Comparison of ENCODE assay signal across 7 mouse cellular contexts in the genomic region with DNA sequence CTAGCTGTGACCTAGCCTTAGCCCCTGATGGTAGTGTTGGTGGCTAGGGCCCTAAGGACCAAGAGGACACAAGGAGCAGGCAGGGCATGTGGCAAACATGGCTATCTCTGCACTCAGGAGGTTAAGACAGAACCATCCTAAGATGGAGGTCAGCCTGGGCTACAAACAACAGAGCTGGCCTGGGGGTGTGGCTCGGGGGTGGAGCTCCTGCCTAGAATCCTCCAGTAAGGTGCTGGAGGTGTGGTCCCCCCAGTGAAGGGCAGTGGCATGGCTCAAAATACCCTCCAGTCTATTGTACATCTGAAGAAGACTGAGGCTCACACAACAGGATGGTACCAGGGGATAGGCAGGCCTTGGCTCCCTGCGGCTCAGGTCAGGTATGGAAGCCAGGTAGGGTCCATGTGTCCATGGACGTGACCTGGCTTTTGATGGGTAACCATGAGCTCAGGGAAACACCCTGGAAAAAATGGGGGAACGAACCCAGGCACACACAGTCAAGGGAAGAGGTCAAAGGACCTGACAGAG. TPM values are rescaled to one million over a fixed set of nuclear protein-coding genes. Genes with fewer than 3 reads are reported as not detected.
A peak's percentile ranks its signal among the peaks of the same experiment; 100 is the strongest.
DNase-seq lines count a peak whose midpoint lies in the region; ATAC-seq lines count a peak whose summit lies in the region.

No protein-coding gene starts in this region.

- peak overlapping the region; percentile 99 for H3K9ac ChIP-seq in neural tube, embryonic 11.5 days (ENCODE audit: low read length)
- peak overlapping the region; percentile 100 for H3K9ac ChIP-seq in forebrain, embryonic 13.5 days
- 0 out of 2 replicates have a peak overlapping the region, but pooled peaks have one; percentile 26 for H3K9ac ChIP-seq in liver, embryonic 11.5 days (ENCODE audit: low read depth, low read length)

- no peak overlapping the region for H3K27ac ChIP-seq in neural tube, embryonic 11.5 days (ENCODE audit: low read depth, low read length)
- H3K27ac ChIP-seq in forebrain, embryonic 13.5 days, result peak overlapping the region; percentile 99; the same call in 1 of the 2 replicates
- peak overlapping the region; percentile 2; the same call in 1 of the 2 replicates for H3K27ac ChIP-seq in liver, embryonic 11.5 days (ENCODE audit: low read depth, low read length)

- peaks cover 28% of the 10 kb centered on the region for H3K4me1 ChIP-seq in neural tube, embryonic 11.5 days (ENCODE audit: control insufficient read depth, insufficient read depth, low read length)
- H3K4me1 ChIP-seq in forebrain, embryonic 13.5 days, result peaks cover 38% of the 10 kb centered on the region
- H3K4me1 ChIP-seq in liver, embryonic 11.5 days (replicated peaks; ENCODE audit: control insufficient read depth, insufficient read depth, low read length), result peaks cover 43% of the 10 kb centered on the region

- H3K27me3 ChIP-seq in neural tube, embryonic 11.5 days (ENCODE audit: control insufficient read depth, insufficient read depth, low read length), result no peaks in the 10 kb centered on the region
- H3K27me3 ChIP-seq in forebrain, embryonic 13.5 days, result no peaks in the 10 kb centered on the region
- no peaks in the 10 kb centered on the region for H3K27me3 ChIP-seq in liver, embryonic 11.5 days (replicated peaks; ENCODE audit: control insufficient read depth, insufficient read depth, low read length)

- no peak for ATAC-seq in neural tube, embryonic 11.5 days (ENCODE audit: insufficient read depth, low FRiP score, low TSS enrichment)
- ATAC-seq in forebrain, embryonic 13.5 days, result no peak
- peak; percentile 27; the same call in 1 of the 2 replicates for ATAC-seq in liver, embryonic 11.5 days (replicated peaks; ENCODE audit: low FRiP score)

- H3K36me3 ChIP-seq in neural tube, embryonic 11.5 days (ENCODE audit: control insufficient read depth, insufficient read depth, low read length), result peaks cover 29% of the 10 kb centered on the region
- H3K36me3 ChIP-seq in forebrain, embryonic 13.5 days (ENCODE audit: poor library complexity, severe bottlenecking), result peaks cover 60% of the 10 kb centered on the region
- H3K36me3 ChIP-seq in liver, embryonic 11.5 days (ENCODE audit: control insufficient read depth, insufficient read depth, low read length), result peaks cover 19% of the 10 kb centered on the region

- H3K9me3 ChIP-seq in neural tube, embryonic 11.5 days (ENCODE audit: control insufficient read depth, low read length), result no peaks in the 10 kb centered on the region
- no peaks in the 10 kb centered on the region for H3K9me3 ChIP-seq in forebrain, embryonic 13.5 days (replicated peaks)
- no peaks in the 10 kb centered on the region for H3K9me3 ChIP-seq in liver, embryonic 11.5 days (ENCODE audit: control insufficient read depth, low read length)

- peak overlapping the region; percentile 81 for H3K4me2 ChIP-seq in neural tube, embryonic 11.5 days (ENCODE audit: low read depth)
- peak overlapping the region; percentile 97 for H3K4me2 ChIP-seq in forebrain, embryonic 13.5 days
- peak overlapping the region; percentile 95 for H3K4me2 ChIP-seq in liver, embryonic 11.5 days

- peak overlapping the region; percentile 94 for H3K4me3 ChIP-seq in neural tube, embryonic 11.5 days (ENCODE audit: low read depth, low read length)
- peak overlapping the region; percentile 99 for H3K4me3 ChIP-seq in forebrain, embryonic 13.5 days
- peak overlapping the region; percentile 3; the same call in 1 of the 2 replicates for H3K4me3 ChIP-seq in liver, embryonic 11.5 days (ENCODE audit: low read depth, low read length)

- 94% methylated on average over 4 of the region's 4 CpGs for WGBS in neural tube, embryonic 11.5 days
- 87% methylated on average over 4 of the region's 4 CpGs for WGBS in forebrain, embryonic 13.5 days
- 82% methylated on average over 4 of the region's 4 CpGs for whole genome bisulfite sequencing in liver, embryonic 11.5 days

- DNase-seq in neural tube, embryonic 11.5 days (ENCODE audit: low spot score), result no peak
- no peak for DNase-seq in neural tube, embryonic 10.5 days (ENCODE audit: extremely low spot score, low spot score)
- no peak for DNase-seq in liver, embryonic 11.5 days (ENCODE audit: low spot score)
- no peak for DNase-seq in urinary bladder, adult 2 months (ENCODE audit: low spot score)
- DNase-seq in MN1 (ENCODE audit: low spot score), result no peak
- no peak for DNase-seq in adrenal gland, postnatal 4 days (ENCODE audit: low spot score in 2 of 2)

RNA-seq across cellular contexts. Expression of a gene that starts 3.3 kb away (rescaled TPM):
- 12.6 and 15.5 TPM in 2 replicates for polyA plus RNA-seq in neural tube, embryonic 11.5 days (2014; fragmentation: Nextera tagmentation; extraction: Ambion mirVana)
- polyA plus RNA-seq in forebrain, embryonic 13.5 days (2015; fragmentation: Nextera tagmentation; extraction: Ambion mirVana), result 15.5 and 16.6 TPM in 2 replicates
- polyA plus RNA-seq in liver, embryonic 11.5 days (2014; fragmentation: Nextera tagmentation; extraction: Ambion mirVana), result 2.5 and 3.7 TPM in 2 replicates
- polyA plus RNA-seq in urinary bladder, adult 2 months (2012; rRNA removed), result 11.2 and 11.5 TPM in 2 replicates
- total RNA-seq in adrenal gland, postnatal 4 days (2021), result 10 to 100 TPM; 25.4 to 26.7 TPM

RNA-seq across cellular contexts. Expression of a gene that starts 15.2 kb away (rescaled TPM):
- 262 and 271 TPM in 2 replicates for polyA plus RNA-seq in neural tube, embryonic 11.5 days (2014; fragmentation: Nextera tagmentation; extraction: Ambion mirVana)
- 304 and 319 TPM in 2 replicates for polyA plus RNA-seq in forebrain, embryonic 13.5 days (2015; fragmentation: Nextera tagmentation; extraction: Ambion mirVana)
- polyA plus RNA-seq in liver, embryonic 11.5 days (2014; fragmentation: Nextera tagmentation; extraction: Ambion mirVana), result 174 and 175 TPM in 2 replicates
- 112 and 119 TPM in 2 replicates for polyA plus RNA-seq in urinary bladder, adult 2 months (2012; rRNA removed)
- 100 to 1,000 TPM; 142 to 147 TPM for total RNA-seq in adrenal gland, postnatal 4 days (2021)

RNA-seq across cellular contexts. Expression of a gene that starts 22.5 kb away (rescaled TPM):
- polyA plus RNA-seq in neural tube, embryonic 11.5 days (2014; fragmentation: Nextera tagmentation; extraction: Ambion mirVana), result 494 and 521 TPM in 2 replicates
- polyA plus RNA-seq in forebrain, embryonic 13.5 days (2015; fragmentation: Nextera tagmentation; extraction: Ambion mirVana), result 593 and 623 TPM in 2 replicates
- polyA plus RNA-seq in liver, embryonic 11.5 days (2014; fragmentation: Nextera tagmentation; extraction: Ambion mirVana), result 835 and 866 TPM in 2 replicates
- polyA plus RNA-seq in urinary bladder, adult 2 months (2012; rRNA removed), result 883 and 983 TPM in 2 replicates
- total RNA-seq in adrenal gland, postnatal 4 days (2021), result 100 to 1,000 TPM; 535 to 613 TPM

RNA-seq across cellular contexts. Expression of a gene that starts 27.9 kb away (rescaled TPM):
- polyA plus RNA-seq in neural tube, embryonic 11.5 days (2014; fragmentation: Nextera tagmentation; extraction: Ambion mirVana), result 0.17 TPM in 1 of 2 replicates, not detected in the other
- polyA plus RNA-seq in forebrain, embryonic 13.5 days (2015; fragmentation: Nextera tagmentation; extraction: Ambion mirVana), result 0.40 and 0.64 TPM in 2 replicates
- 0.25 TPM in 2 replicates for polyA plus RNA-seq in liver, embryonic 11.5 days (2014; fragmentation: Nextera tagmentation; extraction: Ambion mirVana)
- 4.5 and 6.4 TPM in 2 replicates for polyA plus RNA-seq in urinary bladder, adult 2 months (2012; rRNA removed)
- total RNA-seq in adrenal gland, postnatal 4 days (2021), result under 1 TPM in 1 of 2 experiments, not detected in 1; 0.36 TPM

RNA-seq across cellular contexts. Expression of a gene that starts 36.0 kb away (rescaled TPM):
- polyA plus RNA-seq in neural tube, embryonic 11.5 days (2014; fragmentation: Nextera tagmentation; extraction: Ambion mirVana), result 0.17 and 0.27 TPM in 2 replicates
- 0.18 and 0.21 TPM in 2 replicates for polyA plus RNA-seq in forebrain, embryonic 13.5 days (2015; fragmentation: Nextera tagmentation; extraction: Ambion mirVana)
- polyA plus RNA-seq in liver, embryonic 11.5 days (2014; fragmentation: Nextera tagmentation; extraction: Ambion mirVana), result 1.6 and 2.6 TPM in 2 replicates
- polyA plus RNA-seq in urinary bladder, adult 2 months (2012; rRNA removed), result 57.9 and 65.7 TPM in 2 replicates
- total RNA-seq in adrenal gland, postnatal 4 days (2021), result 10 to 100 TPM; 12.8 to 13.2 TPM

Comparison
In these comparisons a context has a peak if more than half of its experiments do, and no peak if none do; other contexts are left out.
1. H3K4me3 ChIP-seq: peak in every context shown above with its lines; median percentile 99 in forebrain, embryonic 13.5 days; 94 in neural tube, embryonic 11.5 days; 3 in liver, embryonic 11.5 days.
2. H3K9ac ChIP-seq: peak in every context shown above with its lines; median percentile 100 in forebrain, embryonic 13.5 days; 99 in neural tube, embryonic 11.5 days; 26 in liver, embryonic 11.5 days.